Mouse (Mus musculus): ENCODE data around the gene Fstl4.

DNA sequence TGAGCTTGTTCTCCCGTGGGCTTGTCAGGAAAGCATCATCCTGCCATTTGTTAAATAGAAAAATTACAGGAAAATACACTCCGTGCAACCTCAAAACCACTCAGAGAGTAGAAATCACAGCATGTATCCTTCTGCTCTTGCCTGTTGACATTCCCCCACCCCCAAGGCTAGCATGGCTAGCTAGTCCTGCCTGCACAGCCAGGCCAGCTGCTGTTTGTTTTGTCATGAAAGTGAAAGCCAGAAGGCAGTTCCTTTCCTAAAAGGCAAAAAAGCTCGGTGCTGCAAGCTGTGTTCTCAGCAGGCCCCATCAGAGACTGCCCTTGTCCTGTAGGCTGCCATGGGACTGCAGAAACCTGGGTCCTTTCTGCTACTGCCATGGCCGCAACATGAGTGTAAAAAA, 418.4 kb downstream of the Fstl4 start:
- TF ChIP-seq USF1 (IDR thresholded peaks at IDR 0.05; ENCODE audit: low read depth) (no peak), CTCF (IDR thresholded peaks at IDR 0.05; ENCODE audit: control insufficient read depth, insufficient read depth, insufficient read length) (no peak), FOSL1 (IDR thresholded peaks at IDR 0.05; ENCODE audit: insufficient read depth, low read length, poor library complexity, severe bottlenecking) (no peak), MAX (IDR thresholded peaks at IDR 0.05) (no peak)
